Mouse (Mus musculus): Measurements from ENCODE around the gene Irgq.

DNA sequence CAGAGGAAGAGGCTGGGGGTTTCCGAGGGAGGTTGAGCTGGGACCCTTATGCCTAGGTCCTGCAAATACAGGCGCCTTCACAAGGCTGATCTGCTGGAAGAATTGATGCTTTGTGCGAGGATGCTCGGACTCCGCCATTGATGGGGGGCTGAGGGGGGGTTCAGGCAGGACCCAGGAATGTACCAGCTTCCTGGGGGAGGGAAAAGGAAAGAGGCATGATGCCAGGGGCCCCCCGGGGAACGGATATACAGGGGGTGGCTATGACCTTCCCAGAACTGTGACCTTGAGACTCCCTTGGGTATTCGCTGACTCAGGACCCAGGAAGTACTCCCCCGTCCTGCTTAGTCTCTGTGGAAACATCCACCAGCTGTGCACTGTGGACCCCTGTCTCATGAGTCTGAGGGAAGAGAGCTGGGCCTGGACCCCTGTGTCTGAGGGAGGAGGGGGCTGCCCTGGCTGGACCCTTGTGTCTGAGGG, 43.8 kb upstream of the Irgq start:
- no peak for TF ChIP-seq CTCF (conservative IDR thresholded peaks at IDR 0.05; ENCODE audit: low read length)
- TF ChIP-seq NANOG (IDR thresholded peaks at IDR 0.05; ENCODE audit: borderline replicate concordance, low read length) = no peak
- no peak for TF ChIP-seq POU5F1 (IDR thresholded peaks at IDR 0.05; ENCODE audit: borderline replicate concordance, low read length)
